Mouse (Mus musculus) myocyte (in vitro differentiated cells): ENCODE measurements around the gene Il20rb. TPM values are rescaled to one million over a fixed set of nuclear protein-coding genes. Genes with fewer than 3 reads are reported as not detected.

Experiments used
- H3K27me3 ChIP-seq: one replicate; pipeline ENCODE4 v1.6.1; 2011; ENCODE audit not compliant: control insufficient read depth, insufficient read depth, insufficient read length
- H3K36me3 ChIP-seq: one replicate; pipeline ENCODE4 v1.6.1; 2011; ENCODE audit not compliant: control insufficient read depth, insufficient read depth
- H3K4me2 ChIP-seq: one replicate; pipeline ENCODE4 v1.6.1; 2011; ENCODE audit warnings: low read depth, control low read depth
- H3K4me3 ChIP-seq: one replicate; pipeline ENCODE4 v1.5.1; 2011; ENCODE audit warnings: mild to moderate bottlenecking, control low read depth, moderate library complexity
- H3K79me2 ChIP-seq: one replicate; pipeline ENCODE4 v1.6.1; 2011; ENCODE audit not compliant: control insufficient read depth, insufficient read depth
- H3ac ChIP-seq: one replicate; pipeline ENCODE4 v1.6.1; 2011; ENCODE audit not compliant: control insufficient read depth, insufficient read length
- CEBPB ChIP-seq: IDR thresholded peaks from 2 replicates; pipeline ENCODE4 v1.6.1; 2011; ENCODE audit warnings: mild to moderate bottlenecking, moderate library complexity; ENCODE audit not compliant: poor library complexity, insufficient read depth, severe bottlenecking
- E2F4 ChIP-seq: IDR thresholded peaks from one replicate; pipeline ENCODE4 v1.6.1; 2011; ENCODE audit warnings: mild to moderate bottlenecking, control low read depth, moderate library complexity; ENCODE audit not compliant: insufficient read depth
- MAX ChIP-seq: IDR thresholded peaks from one replicate; pipeline ENCODE4 v1.6.1; 2011; ENCODE audit warnings: low read depth, mild to moderate bottlenecking, control low read depth
- MYOD1 ChIP-seq, 3 experiments: IDR thresholded peaks; one replicate each; pipeline ENCODE4 v1.6.1; 2011; ENCODE audit warnings: control low read depth in 2 of 3, low read depth in 2 of 3, mild to moderate bottlenecking in 2 of 3, moderate library complexity in 1 of 3; ENCODE audit not compliant: insufficient read length in 2 of 3, control insufficient read depth in 1 of 3
- MYOG ChIP-seq, 3 experiments: IDR thresholded peaks; one replicate each; pipeline ENCODE4 v1.6.1; 2011; ENCODE audit warnings: control low read depth in 2 of 3, low read depth in 2 of 3, mild to moderate bottlenecking in 2 of 3; ENCODE audit not compliant: insufficient read length in 2 of 3, control insufficient read depth in 1 of 3, insufficient read depth in 1 of 3
- POLR2A ChIP-seq: IDR thresholded peaks from one replicate; pipeline ENCODE4 v1.6.1; 2011; ENCODE audit warnings: low read depth, mild to moderate bottlenecking, control low read depth, moderate library complexity; ENCODE audit not compliant: insufficient read length
- POLR2AphosphoS2 ChIP-seq: IDR thresholded peaks from one replicate; pipeline ENCODE4 v1.6.1; 2011; ENCODE audit warnings: low read depth, control low read depth; ENCODE audit not compliant: insufficient read length
- REST ChIP-seq: IDR thresholded peaks from one replicate; pipeline ENCODE4 v1.6.1; 2011; ENCODE audit warnings: mild to moderate bottlenecking, control low read depth, moderate library complexity; ENCODE audit not compliant: insufficient read depth, insufficient read length
- SRF ChIP-seq: IDR thresholded peaks from one replicate; pipeline ENCODE4 v1.6.1; 2011; ENCODE audit warnings: low read depth; ENCODE audit not compliant: control insufficient read depth, insufficient read length
- TCF12 ChIP-seq: IDR thresholded peaks from one replicate; pipeline ENCODE4 v1.6.1; 2011; ENCODE audit warnings: mild to moderate bottlenecking, control low read depth; ENCODE audit not compliant: poor library complexity, insufficient read depth, severe bottlenecking
- TCF3 ChIP-seq: IDR thresholded peaks from one replicate; pipeline ENCODE4 v1.6.1; 2011; ENCODE audit warnings: low read depth, control low read depth; ENCODE audit not compliant: insufficient read length
- USF1 ChIP-seq: IDR thresholded peaks from one replicate; pipeline ENCODE4 v1.6.1; 2011; ENCODE audit warnings: low read depth, mild to moderate bottlenecking, control low read depth, moderate library complexity
- polyA plus RNA-seq: library from polyadenylated mRNA; unstranded; fragments of >200 nt; fragmentation: generic; extraction: Trizol; gene quantifications from one replicate; pipeline ENCODE4 v1.2.1, GENCODE M21; 2012; ENCODE audit warnings: missing spikeins

Gene Il20rb
- polyA plus RNA-seq, 1 experiment, result 0.40 TPM

DNA sequence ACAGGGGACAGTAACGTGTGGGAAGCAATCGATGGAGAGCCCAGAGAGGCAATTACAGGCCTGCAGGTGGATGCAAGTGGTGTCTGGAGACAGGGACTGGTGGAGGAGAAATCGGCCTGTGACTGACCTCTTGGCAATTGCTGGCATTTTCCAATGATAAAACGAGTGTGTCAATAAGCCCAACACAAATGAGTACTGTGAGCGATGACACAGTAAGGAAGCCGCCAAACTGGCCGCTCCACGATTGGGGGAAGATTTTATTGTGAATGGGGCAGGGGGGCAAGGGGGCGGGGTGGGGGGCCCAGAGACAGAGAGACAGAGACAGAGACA lies 32.0 kb downstream of the Il20rb start:
- no peak overlapping the region for H3ac ChIP-seq
- peak overlapping the region; percentile 28 for H3K4me3 ChIP-seq
- H3K79me2 ChIP-seq, result no peaks in the 10 kb centered on the region
- no peaks in the 10 kb centered on the region for H3K27me3 ChIP-seq
- no peaks in the 10 kb centered on the region for H3K36me3 ChIP-seq
- H3K4me2 ChIP-seq, result peak overlapping the region; percentile 84
- TF ChIP-seq MYOD1 (IDR thresholded peaks at IDR 0.05; ENCODE audit: control insufficient read depth in 1 of 3, insufficient read length in 2 of 3, low read depth in 2 of 3) (no peak), REST (no peak)

- TF ChIP-seq CEBPB, result peak; percentile 56; the same call in 1 of the 2 replicates
- TF ChIP-seq MAX, result no peak
- H3K27me3 ChIP-seq, result no peaks in the 10 kb centered on the region
These were observed 32.5 kb downstream of the Il20rb start for GRCm38 (mm10) chr9:100453944-100454663.

DNA sequence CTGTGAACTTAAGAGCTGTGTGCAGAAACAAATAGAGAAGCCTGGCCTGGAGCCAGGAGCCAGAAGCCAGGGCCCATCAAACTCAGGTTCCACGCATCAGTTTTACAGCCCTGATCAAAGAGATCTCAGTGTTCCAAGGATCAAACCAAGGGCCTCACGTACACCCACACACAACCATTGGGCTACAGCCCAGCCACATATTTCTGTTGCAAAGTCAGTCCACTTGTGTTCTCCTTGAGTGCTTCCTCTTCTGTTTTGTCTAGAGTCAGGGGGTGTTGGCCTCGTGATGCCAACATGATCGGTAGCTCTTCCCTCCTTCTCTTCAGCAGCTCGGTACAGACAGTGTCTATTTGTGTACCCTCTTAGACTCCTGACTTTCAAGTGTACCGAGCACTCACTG lies 34.2 kb downstream of the Il20rb start:
- no peak for TF ChIP-seq POLR2AphosphoS2
- no peak for TF ChIP-seq TCF12
- no peak for TF ChIP-seq TCF3
- TF ChIP-seq MYOG (IDR thresholded peaks at IDR 0.05; ENCODE audit: control insufficient read depth in 1 of 3, insufficient read depth in 1 of 3, insufficient read length in 2 of 3, low read depth in 2 of 3), result no peak
- no peak for TF ChIP-seq POLR2A
- TF ChIP-seq USF1, result no peak
- no peak for TF ChIP-seq REST
- no peak for TF ChIP-seq MAX
- TF ChIP-seq SRF, result no peak
- TF ChIP-seq E2F4, result no peak
- TF ChIP-seq MYOD1 (IDR thresholded peaks at IDR 0.05; ENCODE audit: control insufficient read depth in 1 of 3, insufficient read length in 2 of 3, low read depth in 2 of 3), result no peak
- TF ChIP-seq CEBPB, result no peak
- Histone ChIP-seq H3K4me2 (peak overlapping the region; percentile 6), H3ac (no peak overlapping the region), H3K4me3 (no peak overlapping the region), H3K27me3 (no peaks in the 10 kb centered on the region), H3K36me3 (no peaks in the 10 kb centered on the region), H3K79me2 (no peaks in the 10 kb centered on the region)

More at GRCm38 (mm10) chr9:100453944-100454663, 32.5 kb downstream of the Il20rb start:
- Histone ChIP-seq H3K36me3 (no peaks in the 10 kb centered on the region), H3K4me2 (peak overlapping the region; percentile 84), H3ac (no peak overlapping the region), H3K79me2 (no peaks in the 10 kb centered on the region), H3K4me3 (peak overlapping the region; percentile 28)

DNA sequence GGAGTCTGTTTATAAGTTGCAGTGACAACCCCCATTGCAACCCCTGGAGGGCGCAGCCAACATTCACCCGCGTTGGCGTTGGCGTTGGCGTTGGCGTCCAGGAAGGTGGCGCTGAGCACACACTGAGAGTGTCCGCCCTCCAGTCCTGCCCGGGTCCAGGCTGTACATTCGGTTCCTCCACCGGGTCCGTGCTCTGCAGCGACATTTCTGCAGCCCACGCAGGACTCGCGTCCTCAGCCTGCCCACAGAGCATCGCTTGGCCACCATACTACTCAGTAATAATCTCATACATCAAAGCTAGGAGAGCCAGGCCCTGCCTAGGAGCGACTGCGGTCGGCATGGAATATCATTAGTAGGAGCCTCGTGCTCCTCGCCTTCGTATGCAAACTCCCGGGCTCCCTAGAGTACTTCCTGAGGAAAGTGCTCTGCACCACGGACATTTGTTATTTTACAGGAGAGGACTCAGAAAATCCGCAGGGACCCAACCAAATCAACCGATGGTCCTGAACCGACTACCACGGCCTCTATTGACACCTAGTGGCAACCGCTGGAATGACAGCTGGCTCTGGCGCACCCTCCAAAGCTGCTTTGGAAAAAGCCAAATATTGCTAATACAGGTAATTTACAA lies 40.4 kb downstream of the Il20rb start:
- no peaks in the 10 kb centered on the region for H3K79me2 ChIP-seq
- H3K36me3 ChIP-seq, result no peaks in the 10 kb centered on the region
- H3K4me3 ChIP-seq, result peak overlapping the region; percentile 10
- H3K4me2 ChIP-seq, result peak overlapping the region; percentile 82
- H3ac ChIP-seq, result no peak overlapping the region
- TF ChIP-seq TCF12, result no peak
- no peak for TF ChIP-seq SRF
- no peak for TF ChIP-seq MYOG (IDR thresholded peaks at IDR 0.05; ENCODE audit: control insufficient read depth in 1 of 3, insufficient read depth in 1 of 3, insufficient read length in 2 of 3, low read depth in 2 of 3)
- no peak for TF ChIP-seq POLR2AphosphoS2
- TF ChIP-seq USF1, result no peak
- no peak for TF ChIP-seq E2F4
- no peak for TF ChIP-seq REST
- no peak for TF ChIP-seq TCF3
- TF ChIP-seq POLR2A, result no peak
- no peaks in the 10 kb centered on the region for H3K27me3 ChIP-seq

DNA sequence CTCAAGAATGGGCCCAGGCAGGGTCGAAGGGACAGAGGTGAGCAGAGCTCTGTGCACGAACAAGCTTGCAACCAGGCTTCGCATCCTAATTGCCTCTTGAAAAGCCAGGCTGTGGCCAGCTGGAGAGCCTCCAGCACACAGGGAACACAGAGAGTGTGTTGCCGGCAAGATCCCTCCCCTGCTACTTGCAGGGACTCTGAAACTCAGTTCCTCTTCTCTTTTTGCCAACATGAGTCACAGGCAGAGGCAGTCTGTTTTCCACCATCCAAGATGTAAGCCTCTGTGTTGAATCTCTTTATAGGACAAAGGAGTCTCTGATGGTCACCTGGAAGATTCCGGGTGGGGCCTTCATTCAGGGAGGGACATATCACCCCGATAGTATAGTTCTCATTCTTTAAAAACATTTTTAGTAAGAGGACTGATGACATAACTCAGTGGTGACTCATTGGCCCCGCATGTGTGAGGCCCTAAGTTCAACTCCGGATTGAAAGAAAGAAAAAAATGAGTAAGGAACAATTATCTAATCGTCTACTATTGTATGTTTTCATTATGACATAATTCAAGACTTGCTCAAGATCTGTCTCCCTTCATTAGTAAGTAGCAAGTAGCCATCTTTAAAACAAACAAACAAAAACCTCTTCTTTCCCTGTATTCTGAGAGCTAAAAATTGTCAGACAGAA lies 46.3 kb downstream of the Il20rb start:
- Histone ChIP-seq H3ac (no peak overlapping the region), H3K36me3 (no peaks in the 10 kb centered on the region), H3K79me2 (no peaks in the 10 kb centered on the region), H3K4me3 (no peak overlapping the region), H3K27me3 (no peaks in the 10 kb centered on the region), H3K4me2 (peak overlapping the region; percentile 49)
- TF ChIP-seq POLR2A (no peak), MAX (no peak), MYOG (IDR thresholded peaks at IDR 0.05; ENCODE audit: control insufficient read depth in 1 of 3, insufficient read depth in 1 of 3, insufficient read length in 2 of 3, low read depth in 2 of 3) (no peak), USF1 (no peak), CEBPB (no peak), SRF (no peak), POLR2AphosphoS2 (no peak), TCF3 (no peak), REST (no peak), E2F4 (no peak), MYOD1 (IDR thresholded peaks at IDR 0.05; ENCODE audit: control insufficient read depth in 1 of 3, insufficient read length in 2 of 3, low read depth in 2 of 3) (no peak), TCF12 (no peak)
